ENCODE assay signal across 18 mouse cellular contexts in genomic region chr3:131788321-131788720, GRCm38 (mm10).
A peak's percentile ranks its signal among the peaks of the same experiment; 100 is the strongest.
DNase-seq lines count a peak whose midpoint lies in the region; TF ChIP-seq lines count a peak whose summit lies in the region.
"Had no signal": no experiment of that assay in that cellular context is flagged by ENCODE, and none has a peak within 500 bp of the region (broad histone marks: within the 10 kb centered on the region; RNA-seq: fewer than 3 reads in every experiment).

No protein-coding gene starts in this region.

- peaks cover 0 to 4% of the 10 kb centered on the region in 2 experiments; a peak in 2 of 4 replicates for H3K4me1 ChIP-seq in CH12.LX (ENCODE audit: control insufficient read depth in 1 of 2, insufficient read depth in 2 of 2)
- H3K4me1 ChIP-seq in kidney, adult 2 months (ENCODE audit: control insufficient read depth, insufficient read depth, low read length) = no peaks in the 10 kb centered on the region

- no peaks in the 10 kb centered on the region for H3K79me2 ChIP-seq in CH12.LX (replicated peaks; ENCODE audit: control insufficient read depth, extremely low read depth, insufficient read depth, poor library complexity, severe bottlenecking)

- TF ChIP-seq POLR2A in CH12.LX (IDR thresholded peaks at IDR 0.05; ENCODE audit: low read depth, low read length) = no peak
- TF ChIP-seq POLR2A in kidney, adult 2 months (IDR thresholded peaks at IDR 0.05; ENCODE audit: low read depth, low read length) = no peak

- no peak for TF ChIP-seq CTCF in CH12.LX (conservative IDR thresholded peaks at IDR 0.05 in 1 of 2, IDR thresholded peaks at IDR 0.05 in 1 of 2; ENCODE audit: low read depth in 2 of 2, low read length in 2 of 2)
- no peak for TF ChIP-seq CTCF in kidney, adult 2 months (conservative IDR thresholded peaks at IDR 0.05; ENCODE audit: insufficient read depth, insufficient read length, low read depth, low read length)

- TF ChIP-seq EP300 in CH12.LX (IDR thresholded peaks at IDR 0.05; ENCODE audit: low read length) = peak; percentile 69

- TF ChIP-seq RAD21 in CH12.LX (IDR thresholded peaks at IDR 0.05; ENCODE audit: low read depth, low read length) = no peak

- H3K36me3 ChIP-seq in CH12.LX (replicated peaks in 1 of 2; ENCODE audit: control insufficient read depth in 1 of 2, insufficient read depth in 1 of 2, low read length in 1 of 2) = no peaks in the 10 kb centered on the region
- H3K36me3 ChIP-seq in kidney, adult 2 months (ENCODE audit: control insufficient read depth, insufficient read depth, low read length) = no peaks in the 10 kb centered on the region
- H3K36me3 ChIP-seq: G1E had no signal

- in situ Hi-C loops in CH12.LX (cut with MboI; ENCODE audit: low pct_ligation_motif_present, low pct_unique_long_range_greater_than_20kb, low sequenced_read_pairs) = no loop called here

- peak; percentile 3 for DNase-seq in A20 (ENCODE audit: low read depth, low spot score)
- DNase-seq in CH12.LX (ENCODE audit: extremely low read depth) = peak; percentile 44
- no peak for DNase-seq in kidney, adult 2 months
- no peak for DNase-seq in right cerebral cortex, adult 18-20 months
- DNase-seq: adrenal gland, adult 2 months; adrenal gland, adult 8-10 months; adrenal gland, postnatal 10 days; adrenal gland, postnatal 14 days; adrenal gland, postnatal 25 days; adrenal gland, postnatal 36 days; B cell, adult 2 months; cerebellum, adult 11 months; cerebellum, adult 11-12 months; cerebellum, adult 18-20 months; cerebellum, adult 2 months; cerebellum, adult 8-10 months had no signal

- no peaks in the 10 kb centered on the region for H3K27me3 ChIP-seq in CH12.LX (replicated peaks)
- no peaks in the 10 kb centered on the region for H3K27me3 ChIP-seq in kidney, adult 2 months (replicated peaks; ENCODE audit: control insufficient read depth, insufficient read depth, low read length)
- H3K27me3 ChIP-seq: Patski had no signal

- 88% methylated on average over 2 of the region's 2 CpGs for WGBS in kidney, adult 2 months

- dilution Hi-C loops in CH12.LX (cut with MboI; ENCODE audit: extremely low pct_ligation_motif_present, extremely low pct_unique_long_range_greater_than_20kb, low sequenced_read_pairs) = no loop called here

- H3K4me3 ChIP-seq in CH12.LX (replicated peaks in 1 of 3; ENCODE audit: low read depth in 2 of 3, low read length in 2 of 3, poor library complexity in 1 of 3) = no peak overlapping the region
- H3K4me3 ChIP-seq in kidney, adult 2 months (ENCODE audit: insufficient read depth, low read depth, low read length) = no peak overlapping the region

- H3K9ac ChIP-seq in CH12.LX (ENCODE audit: insufficient read depth, low read depth) = no peak overlapping the region

- H3K27ac ChIP-seq in CH12.LX (ENCODE audit: insufficient read depth, low read depth) = no peak overlapping the region
- H3K27ac ChIP-seq in kidney, adult 2 months (ENCODE audit: insufficient read depth, low read depth, low read length) = no peak overlapping the region

- H3K9me3 ChIP-seq in CH12.LX (replicated peaks; ENCODE audit: low read length) = no peaks in the 10 kb centered on the region

- no peak overlapping the region for H3K4me2 ChIP-seq in CH12.LX (ENCODE audit: insufficient read depth, low read depth, poor library complexity, severe bottlenecking)

TF ChIP-seq in CH12.LX, 34 proteins besides CTCF, POLR2A, EP300 and RAD21:
- TF ChIP-seq NRF1 (IDR thresholded peaks at IDR 0.05; ENCODE audit: low read depth, low read length) = no peak
- no peak for TF ChIP-seq POLR2AphosphoS2 (IDR thresholded peaks at IDR 0.05; ENCODE audit: low read depth, low read length)
- no peak for TF ChIP-seq KAT2A (IDR thresholded peaks at IDR 0.05; ENCODE audit: insufficient replicate concordance, low read length)
- TF ChIP-seq MAZ (IDR thresholded peaks at IDR 0.05; ENCODE audit: low read depth, low read length) = no peak
- TF ChIP-seq BHLHE40 (IDR thresholded peaks at IDR 0.05; ENCODE audit: low read depth, low read length) = no peak
- TF ChIP-seq CHD2 (IDR thresholded peaks at IDR 0.05; ENCODE audit: low read length) = 0 out of 2 replicates have a peak, but pooled peaks have one; percentile 25
- TF ChIP-seq GABPA (IDR thresholded peaks at IDR 0.05; ENCODE audit: insufficient replicate concordance, low read depth, low read length) = no peak
- peak; percentile 79 for TF ChIP-seq IRF4 (IDR thresholded peaks at IDR 0.05; ENCODE audit: low read depth, low read length)
- TF ChIP-seq MYC (IDR thresholded peaks at IDR 0.05; ENCODE audit: low read depth, low read length) = no peak
- no peak for TF ChIP-seq RCOR1 (conservative IDR thresholded peaks at IDR 0.05; ENCODE audit: low read depth, low read length)
- no peak for TF ChIP-seq TCF12 (IDR thresholded peaks at IDR 0.05; ENCODE audit: low read depth, low read length)
- TF ChIP-seq JUND (conservative IDR thresholded peaks at IDR 0.05; ENCODE audit: low read depth, low read length) = peak; percentile 57; the same call in 1 of the 2 replicates
- no peak for TF ChIP-seq UBTF (IDR thresholded peaks at IDR 0.05; ENCODE audit: low read depth, low read length)
- TF ChIP-seq NELFE (IDR thresholded peaks at IDR 0.05; ENCODE audit: low read depth, low read length) = no peak
- no peak for TF ChIP-seq ZNF384 (IDR thresholded peaks at IDR 0.05; ENCODE audit: low read depth, low read length)
- TF ChIP-seq JUN (IDR thresholded peaks at IDR 0.05; ENCODE audit: insufficient read depth, low read depth, low read length) = peak; percentile 27; the same call in 1 of the 2 replicates
- no peak for TF ChIP-seq MAFK (IDR thresholded peaks at IDR 0.05; ENCODE audit: insufficient replicate concordance, low read length)
- TF ChIP-seq SIN3A (IDR thresholded peaks at IDR 0.05; ENCODE audit: low read length) = no peak
- TF ChIP-seq ETS1 (conservative IDR thresholded peaks at IDR 0.05; ENCODE audit: low read depth, low read length) = 0 out of 2 replicates have a peak, but pooled peaks have one; percentile 18
- no peak for TF ChIP-seq CHD1 (IDR thresholded peaks at IDR 0.05; ENCODE audit: low read depth, low read length)
- no peak for TF ChIP-seq USF2 (conservative IDR thresholded peaks at IDR 0.05; ENCODE audit: low read depth, low read length)
- no peak for TF ChIP-seq ZC3H11A (IDR thresholded peaks at IDR 0.05; ENCODE audit: low read depth, low read length)
- no peak for TF ChIP-seq USF1 (IDR thresholded peaks at IDR 0.05; ENCODE audit: low read depth, low read length)
- TF ChIP-seq SMC3 (IDR thresholded peaks at IDR 0.05; ENCODE audit: low read depth, low read length) = no peak
- TF ChIP-seq PAX5 (IDR thresholded peaks at IDR 0.05; ENCODE audit: low read length) = no peak
- no peak for TF ChIP-seq TBP (conservative IDR thresholded peaks at IDR 0.05; ENCODE audit: low read depth, low read length)
- no peak for TF ChIP-seq ELF1 (IDR thresholded peaks at IDR 0.05; ENCODE audit: low read depth, low read length)
- TF ChIP-seq MEF2A (IDR thresholded peaks at IDR 0.05; ENCODE audit: borderline replicate concordance, low read depth, low read length) = no peak
- no peak for TF ChIP-seq HCFC1 (IDR thresholded peaks at IDR 0.05; ENCODE audit: low read depth, low read length)
- no peak for TF ChIP-seq MXI1 (IDR thresholded peaks at IDR 0.05; ENCODE audit: low read depth, low read length)

Comparison
In these comparisons a context has a peak if more than half of its experiments do, and no peak if none do; other contexts are left out.
1. DNase-seq: peak in A20 (single experiment) and CH12.LX (single experiment); none in kidney, adult 2 months (single experiment) and right cerebral cortex, adult 18-20 months (single experiment).